Mouse (Mus musculus) stomach, embryonic 14.5 days (tissue): ENCODE measurements around the gene Lztr1. TPM values are rescaled to one million over a fixed set of nuclear protein-coding genes. Genes with fewer than 3 reads are reported as not detected.

Source experiments
- ATAC-seq: fragments of 200-750 bp; cut with Nextera tagmentation; 2 replicates; pipeline ENCODE4 v1.8.0; 2017; ENCODE audit warnings: low read depth, moderate TSS enrichment; ENCODE audit not compliant: insufficient number of reproducible peaks, insufficient read depth, low FRiP score
- H3K27ac ChIP-seq: fragments of 300-500 bp; sonication (generic); 2 replicates; pipeline ENCODE4 v1.5.1; 2014; ENCODE audit warnings: mild to moderate bottlenecking, low read length, moderate library complexity, mixed read lengths
- H3K27me3 ChIP-seq: fragments of 300-500 bp; sonication (generic); 2 replicates; pipeline ENCODE4 v1.6.1; 2014; ENCODE audit warnings: low read length, control low read depth, mixed read lengths; ENCODE audit not compliant: control insufficient read depth, insufficient read depth
- H3K36me3 ChIP-seq: fragments of 300-500 bp; sonication (generic); 2 replicates; pipeline ENCODE4 v1.6.1; 2014; ENCODE audit warnings: mild to moderate bottlenecking, control low read depth, low read length, moderate library complexity, mixed read lengths; ENCODE audit not compliant: control insufficient read depth, insufficient read depth
- H3K4me1 ChIP-seq: fragments of 300-500 bp; sonication (generic); 2 replicates; pipeline ENCODE4 v1.6.1; 2014; ENCODE audit warnings: low read length, control low read depth, mixed read lengths; ENCODE audit not compliant: control insufficient read depth, insufficient read depth
- H3K4me2 ChIP-seq: fragments of 300-500 bp; sonication (generic); replicated peaks from 2 replicates; pipeline ENCODE4 v1.6.1; 2014; ENCODE audit warnings: low read depth, low read length, control low read depth
- H3K4me3 ChIP-seq: fragments of 300-500 bp; sonication (generic); 2 replicates; pipeline ENCODE4 v1.5.1; 2014; ENCODE audit warnings: low read depth, low read length, control low read depth
- H3K9ac ChIP-seq: fragments of 300-500 bp; sonication (generic); replicated peaks from 2 replicates; pipeline ENCODE4 v1.6.1; 2014; ENCODE audit warnings: low read depth, mild to moderate bottlenecking, control low read depth, low read length, moderate library complexity, mixed read lengths
- H3K9me3 ChIP-seq: fragments of 300-500 bp; sonication (generic); 2 replicates; pipeline ENCODE4 v1.6.1; 2016; ENCODE audit warnings: low read depth, low read length, control low read depth; ENCODE audit not compliant: control insufficient read depth
- WGBS: fragments of 180-500 bp; shearing (Covaris S2); extraction: QIAGEN DNeasy Blood & Tissue Kit; methylation state at CpG from one replicate; pipeline ENCODE4 v1.1.7; 2014; 5-methylcytosine and 5-hydroxymethylcytosine counted together
- polyA plus RNA-seq: library from polyadenylated mRNA; unstranded; fragments of >200 nt; fragmentation: Nextera tagmentation; extraction: Ambion mirVana; gene quantifications from 2 replicates; pipeline ENCODE4 v1.2.1, GENCODE M21; 2014

Lztr1 gene
- polyA plus RNA-seq, 1 experiment from 2014 or later, result 78.6 TPM

DNA sequence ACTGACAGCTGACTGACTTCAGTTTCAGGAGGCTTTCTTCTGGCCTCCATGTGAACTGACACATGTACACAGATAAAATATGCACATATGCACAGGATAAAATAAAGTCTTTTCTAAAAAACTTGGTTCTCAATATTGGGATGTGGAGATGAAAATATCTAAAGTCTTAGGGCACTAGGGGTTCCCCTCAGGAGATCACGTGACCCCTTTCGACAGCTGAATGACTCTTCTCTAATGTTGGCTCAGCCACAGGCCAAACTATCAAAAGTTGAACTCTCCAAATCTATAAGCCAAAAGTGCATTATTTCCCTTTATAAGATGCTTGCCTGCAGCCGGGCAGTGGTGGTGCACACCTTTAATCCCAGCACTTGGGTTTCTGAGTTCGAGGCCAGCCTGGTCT is 47.7 kb downstream of the Lztr1 start:
- no peak overlapping the region for H3K4me3 ChIP-seq
- no peaks in the 10 kb centered on the region for H3K9me3 ChIP-seq
- H3K27ac ChIP-seq, result no peak overlapping the region
- H3K36me3 ChIP-seq, result no peaks in the 10 kb centered on the region
- no peak overlapping the region for H3K4me2 ChIP-seq
- H3K27me3 ChIP-seq, result no peaks in the 10 kb centered on the region
- ATAC-seq, result no peak
- no peak overlapping the region for H3K9ac ChIP-seq
- WGBS, result 74% methylated on average over 4 of the region's 4 CpGs
- H3K4me1 ChIP-seq, result peaks cover 24% of the 10 kb centered on the region

DNA sequence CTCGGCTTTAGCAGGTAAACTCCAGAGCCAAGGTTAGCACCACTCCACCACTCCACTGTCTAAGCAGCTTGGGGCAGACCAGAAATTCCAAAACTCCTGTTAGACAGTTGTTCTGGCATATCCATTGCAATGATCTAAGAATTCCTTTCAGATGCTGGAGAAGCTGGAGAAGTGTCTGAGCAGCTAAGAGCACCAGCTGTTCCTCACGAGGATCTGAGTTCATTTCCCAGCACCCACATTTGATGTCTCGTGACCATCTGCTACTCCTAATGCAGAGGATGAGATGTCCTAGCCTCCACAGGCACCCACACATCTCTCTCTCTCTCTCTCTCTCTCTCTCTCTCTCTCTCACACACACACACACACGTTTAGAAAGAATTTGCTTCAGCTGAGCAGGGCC is 48.4 kb downstream of the Lztr1 start:
- H3K9me3 ChIP-seq, result no peaks in the 10 kb centered on the region
- H3K27me3 ChIP-seq, result no peaks in the 10 kb centered on the region
- H3K36me3 ChIP-seq, result no peaks in the 10 kb centered on the region
- H3K4me2 ChIP-seq, result no peak overlapping the region
- H3K9ac ChIP-seq, result no peak overlapping the region
- WGBS, result 58% methylated on average over 4 of the region's 4 CpGs
- H3K4me1 ChIP-seq, result peaks cover 31% of the 10 kb centered on the region
- ATAC-seq, result no peak
- H3K4me3 ChIP-seq, result no peak overlapping the region
- no peak overlapping the region for H3K27ac ChIP-seq

DNA sequence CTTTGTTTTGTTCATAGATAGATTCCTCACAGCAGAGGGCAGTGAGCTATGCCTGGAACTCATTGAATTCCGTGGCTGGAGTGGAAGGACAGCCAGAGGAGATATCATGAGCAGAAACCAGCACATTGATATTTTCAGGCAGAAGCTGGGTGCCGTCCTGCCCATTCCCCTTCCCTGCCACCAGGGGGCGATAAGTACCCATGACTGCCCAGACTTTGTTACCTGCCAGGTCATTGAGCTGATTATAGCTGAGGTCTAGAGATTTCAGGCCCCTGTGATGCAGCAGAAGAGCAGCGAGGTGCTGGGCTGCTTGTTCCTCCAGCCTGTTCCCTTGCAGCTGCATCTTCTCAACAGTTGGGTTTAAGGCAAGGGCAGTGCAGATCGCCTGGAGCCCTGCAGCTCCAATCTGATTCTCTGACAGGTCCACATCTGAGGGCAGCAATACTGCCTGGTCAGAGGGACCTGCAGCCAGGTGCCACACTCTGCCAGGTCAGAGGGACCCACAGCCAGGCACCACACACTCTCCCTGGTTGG is 49.5 kb downstream of the Lztr1 start:
- no peak for ATAC-seq
- no peaks in the 10 kb centered on the region for H3K9me3 ChIP-seq
- peaks cover 36% of the 10 kb centered on the region for H3K4me1 ChIP-seq
- no peak overlapping the region for H3K9ac ChIP-seq
- H3K4me3 ChIP-seq, result no peak overlapping the region
- under 1% methylated on average over 5 of the region's 5 CpGs for WGBS
- H3K36me3 ChIP-seq, result no peaks in the 10 kb centered on the region
- H3K27ac ChIP-seq, result no peak overlapping the region
- H3K27me3 ChIP-seq, result no peaks in the 10 kb centered on the region
- H3K4me2 ChIP-seq, result peak overlapping the region; percentile 2; the same call in 1 of the 2 replicates

DNA sequence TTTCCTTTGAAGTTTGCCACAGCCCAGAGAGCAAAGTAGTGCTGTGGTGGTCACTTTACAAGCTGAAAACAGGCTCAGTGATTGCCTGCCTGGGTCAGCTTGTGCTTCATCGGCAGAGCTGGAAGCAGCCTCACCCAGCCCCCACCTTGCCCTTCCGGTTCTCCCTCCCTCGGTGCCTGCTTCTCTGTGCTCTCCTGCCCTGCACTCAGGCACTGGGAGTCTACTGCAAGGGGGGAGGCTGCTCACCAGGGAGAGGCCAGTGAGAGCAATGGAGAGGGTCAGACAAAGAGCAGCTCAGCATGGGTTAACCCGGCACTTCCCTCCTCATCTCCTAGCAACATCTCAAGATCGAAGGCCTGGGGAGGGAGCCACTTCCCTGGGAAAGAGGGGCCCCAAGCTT is 50.3 kb downstream of the Lztr1 start:
- Histone ChIP-seq H3K4me1 (peaks cover 33% of the 10 kb centered on the region), H3K4me3 (no peak overlapping the region)

DNA sequence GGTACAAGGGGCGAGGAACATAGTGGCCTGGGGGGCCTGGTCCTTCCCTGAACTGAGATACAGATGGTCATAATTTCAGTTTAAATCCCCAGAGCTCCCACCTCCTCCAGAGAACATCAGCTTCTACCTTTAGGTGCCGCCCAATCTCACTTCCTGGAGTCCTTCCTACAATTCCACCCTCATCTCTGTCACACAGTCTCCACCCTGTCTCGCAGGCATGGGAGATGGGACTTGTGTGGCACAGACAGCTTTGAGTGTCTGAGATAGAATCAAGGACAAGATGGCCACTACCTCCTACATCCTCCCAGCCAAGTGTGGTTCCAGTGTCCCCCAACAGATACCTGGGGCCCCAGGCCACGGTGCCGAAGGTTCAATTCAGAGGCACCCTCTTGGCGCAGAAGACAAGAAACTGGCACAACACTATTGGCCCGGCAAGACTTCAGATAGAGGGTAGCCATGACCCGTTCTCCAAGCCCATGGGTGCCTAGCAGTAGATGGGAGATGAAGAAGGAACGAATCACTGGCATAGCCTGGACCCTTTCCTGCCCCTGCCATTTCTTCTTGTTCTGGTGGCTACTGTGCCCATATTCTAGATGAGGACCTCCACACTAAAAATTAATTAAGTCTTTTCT is 51.0 kb downstream of the Lztr1 start:
- no peak overlapping the region for H3K27ac ChIP-seq
- H3K4me2 ChIP-seq, result no peak overlapping the region; the same call in 1 of the 2 replicates
- no peaks in the 10 kb centered on the region for H3K9me3 ChIP-seq
- no peak overlapping the region for H3K9ac ChIP-seq
- ATAC-seq, result no peak
- 76% methylated on average over 9 of the region's 9 CpGs for WGBS
- peaks cover 26% of the 10 kb centered on the region for H3K4me1 ChIP-seq
- H3K4me3 ChIP-seq, result no peak overlapping the region
- no peaks in the 10 kb centered on the region for H3K36me3 ChIP-seq
- no peaks in the 10 kb centered on the region for H3K27me3 ChIP-seq

More for the DNA sequence above, 50.3 kb downstream of the Lztr1 start:
- ATAC-seq, result no peak
- H3K9ac ChIP-seq, result no peak overlapping the region
- H3K9me3 ChIP-seq, result no peaks in the 10 kb centered on the region
- H3K4me2 ChIP-seq, result no peak overlapping the region; the same call in 1 of the 2 replicates
- H3K27ac ChIP-seq, result no peak overlapping the region
- no peaks in the 10 kb centered on the region for H3K27me3 ChIP-seq
- H3K36me3 ChIP-seq, result no peaks in the 10 kb centered on the region
- 2% methylated on average over 5 of the region's 5 CpGs for WGBS

DNA sequence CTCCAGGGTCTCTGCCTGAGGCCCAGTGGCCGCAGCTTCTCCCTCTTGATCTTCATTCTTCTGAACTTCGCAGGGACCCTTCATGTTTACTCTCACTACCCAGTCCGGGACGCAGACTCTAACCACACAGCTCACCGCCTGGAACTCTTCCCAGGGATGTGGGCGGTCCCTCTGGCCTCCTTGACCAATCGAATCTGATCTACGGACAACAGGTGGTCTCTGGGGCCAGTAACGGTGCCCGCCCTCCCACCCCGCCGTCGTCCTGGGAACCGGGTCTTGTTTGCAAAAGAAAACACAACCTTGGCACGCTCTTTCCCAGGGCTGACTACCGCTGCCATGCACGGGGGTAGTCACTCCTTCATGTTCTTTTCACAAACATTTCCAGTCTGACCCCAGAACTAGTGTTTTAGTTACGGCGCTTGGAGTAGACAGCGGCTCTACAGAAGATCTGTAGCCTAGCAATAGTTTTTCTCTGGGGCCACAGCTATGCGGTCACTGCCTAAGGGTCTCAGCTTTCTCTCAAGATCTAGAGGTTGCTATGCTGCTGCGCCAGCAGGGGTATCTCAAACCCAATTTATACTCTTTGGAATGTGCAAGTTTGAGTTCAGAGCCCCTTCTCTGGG is 52.8 kb downstream of the Lztr1 start, which contains the start of gene Lrrc74b:
Gene Lrrc74b, minus strand, starts transcription at position 120 of the 623 bp plus-strand sequence.
- Histone ChIP-seq H3K4me3 (peak within 1 kb of the TSS; percentile 22), H3K4me2 (peak within 1 kb of the TSS; percentile 60), H3K36me3 (no peaks in the 10 kb centered on the region), H3K4me1 (peaks cover 26% of the 10 kb centered on the region), H3K9ac (no peak within 1 kb of the TSS; the same call in 1 of the 2 replicates), H3K27ac (peak within 1 kb of the TSS; percentile 73), H3K27me3 (no peaks in the 10 kb centered on the region), H3K9me3 (no peaks in the 10 kb centered on the region)
- 1% methylated on average over 22 of the region's 22 CpGs for WGBS
- ATAC-seq, result peak; percentile 87

DNA sequence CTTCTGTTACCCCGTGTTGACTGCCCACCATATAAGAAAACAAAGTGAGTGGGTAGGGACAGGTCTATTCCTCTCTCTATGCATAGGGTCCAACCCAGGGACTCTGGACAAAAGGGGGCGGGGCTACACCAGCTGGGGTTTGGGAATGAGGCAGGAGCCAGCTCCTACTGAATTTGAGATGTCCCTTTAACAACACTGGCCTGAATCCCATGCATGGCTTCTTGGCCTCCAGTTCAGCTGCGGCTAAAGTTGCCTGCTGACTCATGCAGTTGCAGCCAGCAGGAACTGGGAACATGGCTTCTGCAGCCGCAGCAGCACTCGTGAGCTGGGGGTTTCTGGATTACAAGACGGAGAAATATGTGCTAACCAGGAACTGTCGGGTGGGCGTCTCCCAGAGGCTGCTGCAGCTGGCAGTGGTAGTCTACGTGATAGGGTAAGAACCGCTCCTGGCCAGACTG is 53.3 kb downstream of the Lztr1 start, which contains the start of gene P2rx6:
Gene P2rx6, plus strand, starts transcription at position 135 of the 458 bp plus-strand sequence.
- Histone ChIP-seq H3K9ac (no peak within 1 kb of the TSS; the same call in 1 of the 2 replicates), H3K27me3 (no peaks in the 10 kb centered on the region), H3K4me1 (peaks cover 26% of the 10 kb centered on the region), H3K4me2 (peak within 1 kb of the TSS; percentile 60), H3K9me3 (no peaks in the 10 kb centered on the region), H3K36me3 (no peaks in the 10 kb centered on the region), H3K27ac (peak within 1 kb of the TSS; percentile 73), H3K4me3 (peak within 1 kb of the TSS; percentile 22)
- peak; percentile 47; the same call in 1 of the 2 replicates for ATAC-seq
- 3% methylated on average over 10 of the region's 10 CpGs for WGBS

DNA sequence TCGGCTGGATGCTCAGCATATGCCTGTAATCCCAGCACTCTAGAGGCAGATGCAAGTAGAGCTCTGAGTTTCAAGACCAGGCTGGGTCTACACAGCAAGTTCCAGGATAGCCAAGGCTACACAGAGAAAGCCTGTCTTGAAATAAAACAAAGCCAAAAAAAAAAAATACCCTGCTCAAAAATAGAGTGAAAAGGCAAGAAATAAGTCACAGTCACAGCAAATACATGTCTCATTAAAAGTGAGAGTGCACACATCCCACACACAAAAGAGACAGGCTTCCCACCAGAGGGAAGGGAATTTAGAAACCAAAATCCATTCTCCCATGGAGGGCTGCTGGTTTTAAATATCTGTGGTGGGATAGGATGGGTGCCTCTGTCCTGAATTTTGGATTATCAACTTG is 55.1 kb downstream of the Lztr1 start:
- Histone ChIP-seq H3K27ac (no peak overlapping the region), H3K4me2 (no peak overlapping the region), H3K36me3 (no peaks in the 10 kb centered on the region), H3K27me3 (no peaks in the 10 kb centered on the region), H3K9ac (no peak overlapping the region), H3K9me3 (no peaks in the 10 kb centered on the region), H3K4me3 (no peak overlapping the region), H3K4me1 (peaks cover 21% of the 10 kb centered on the region)
- 38% methylated on average over 1 of the region's 1 CpGs for WGBS
- no peak for ATAC-seq
